Mouse (Mus musculus): Measurements from ENCODE around the gene Tex19.2.
"Not testable (repeated sequence)": the region's sequence is repeated elsewhere in the genome, so short reads cannot be mapped to it uniquely, and the experiment has no call there.

Gene Tex19.2

DNA sequence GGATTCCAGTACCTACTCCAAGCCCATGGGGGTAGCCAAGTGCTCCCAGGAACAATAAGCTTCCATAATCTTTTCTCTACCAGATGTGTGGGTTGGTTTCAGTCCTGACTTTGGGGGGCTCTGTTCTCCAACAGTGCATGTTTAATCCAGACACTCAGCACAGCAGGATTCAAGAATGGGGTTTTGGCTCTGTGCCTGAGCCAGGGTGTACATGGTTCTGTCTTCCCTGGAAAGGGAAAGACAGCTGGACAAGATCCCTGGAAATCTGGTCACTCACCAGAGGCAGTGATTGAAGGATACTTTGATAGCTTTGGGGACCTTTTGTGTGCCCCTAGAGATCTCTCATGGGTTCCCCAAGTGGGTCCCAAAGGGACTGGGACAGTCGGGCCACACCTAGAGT is 6.9 kb downstream of the Tex19.2 start:
- no peak for DNase-seq (ENCODE audit: low read depth in 2 of 2, low spot score in 2 of 2)

GRCm38 (mm10) chr11:121111051-121111450 is 7.4 kb downstream of the Tex19.2 start:
- DNase-seq (ENCODE audit: low read depth in 2 of 2, low spot score in 2 of 2): no peak

GRCm38 (mm10) chr11:121109986-121110385 is 8.5 kb downstream of the Tex19.2 start:
- no peak for DNase-seq (ENCODE audit: low read depth in 2 of 2, low spot score in 2 of 2)

DNA sequence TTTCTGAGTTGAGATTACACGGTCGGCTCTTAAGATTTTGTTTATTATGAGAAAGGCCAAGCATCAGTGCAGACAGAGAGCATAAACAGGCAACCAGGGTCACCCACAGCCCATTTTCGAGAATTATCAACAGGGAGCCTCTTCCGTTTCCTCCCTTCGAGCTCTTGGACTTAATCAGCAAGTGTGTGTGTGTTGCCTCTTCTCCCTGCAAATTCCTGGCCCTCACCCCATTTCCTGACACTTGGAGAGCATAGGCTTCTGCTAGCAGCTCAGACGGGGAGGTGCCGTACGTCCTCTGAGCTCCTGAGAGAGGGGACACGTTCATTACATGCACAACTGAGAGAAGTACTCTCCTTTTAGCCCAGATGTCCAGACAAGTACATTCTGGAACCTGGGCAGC is 10.4 kb downstream of the Tex19.2 start:
- DNase-seq (ENCODE audit: low read depth in 2 of 2, low spot score in 2 of 2): no peak

- not testable (repeated sequence) for DNase-seq (ENCODE audit: low read depth in 2 of 2, low spot score in 2 of 2)
Measured at GRCm38 (mm10) chr11:121107242-121107641, 11.2 kb downstream of the Tex19.2 start.

DNA sequence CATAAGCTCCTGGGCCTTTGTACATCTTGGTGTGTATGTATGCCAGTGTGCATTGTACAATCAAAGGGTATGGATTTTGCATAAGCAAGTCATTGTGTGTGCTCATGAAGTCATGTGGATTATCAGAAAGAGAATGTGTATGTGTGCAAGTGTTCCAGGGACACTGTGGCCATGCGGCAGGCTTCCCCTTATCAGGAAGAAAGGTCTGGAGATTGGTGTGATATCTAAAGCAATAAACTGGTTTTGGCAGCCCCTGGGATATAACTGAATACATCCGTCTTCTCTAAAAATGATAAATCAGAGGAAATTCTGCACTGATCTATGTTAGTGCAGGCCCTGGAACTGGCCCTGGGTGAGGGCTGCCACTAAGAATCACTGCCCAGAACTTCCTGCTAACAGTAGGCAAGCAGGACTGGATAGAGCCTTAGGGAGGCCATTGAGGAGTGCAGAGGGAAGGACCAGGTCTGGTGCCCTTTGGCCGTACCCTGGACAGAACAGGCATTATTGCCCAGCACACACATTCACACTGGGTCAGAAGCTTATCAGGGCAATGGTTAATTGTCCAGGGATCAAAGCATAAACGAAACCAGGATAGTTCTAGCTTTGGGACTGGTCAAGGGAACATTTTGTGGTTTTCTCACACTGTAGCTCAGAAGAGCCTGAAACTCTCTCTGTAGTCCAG is 17.2 kb downstream of the Tex19.2 start:
- DNase-seq (ENCODE audit: low read depth in 2 of 2, low spot score in 2 of 2): no peak

DNA sequence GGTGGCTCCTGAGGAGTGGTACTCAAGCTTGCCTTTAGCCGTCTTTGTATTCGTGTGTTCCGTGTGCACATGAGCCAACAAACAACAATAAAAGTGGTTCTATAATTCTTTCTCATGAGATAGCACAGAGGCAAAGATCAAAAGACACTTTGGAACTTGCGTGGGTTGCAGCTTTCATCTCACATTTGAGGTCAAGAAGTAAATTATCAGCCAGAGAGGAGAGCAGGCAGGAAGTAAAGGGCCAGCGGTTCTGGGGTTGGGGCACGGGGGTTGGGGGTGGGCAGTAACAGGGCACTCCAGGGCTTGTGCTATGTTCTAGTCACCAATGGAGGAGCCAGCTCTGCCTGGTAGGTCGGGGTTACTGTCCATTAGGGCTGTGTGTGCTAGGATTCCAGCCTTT is 17.8 kb downstream of the Tex19.2 start:
- no peak for DNase-seq (ENCODE audit: low read depth in 2 of 2, low spot score in 2 of 2)

- DNase-seq (ENCODE audit: low read depth in 2 of 2, low spot score in 2 of 2): no peak
Measured at GRCm38 (mm10) chr11:121099762-121100161, 18.7 kb downstream of the Tex19.2 start.

- no peak for DNase-seq (ENCODE audit: low read depth in 2 of 2, low spot score in 2 of 2)
Measured at GRCm38 (mm10) chr11:121092606-121093585, 25.6 kb downstream of the Tex19.2 start.

DNA sequence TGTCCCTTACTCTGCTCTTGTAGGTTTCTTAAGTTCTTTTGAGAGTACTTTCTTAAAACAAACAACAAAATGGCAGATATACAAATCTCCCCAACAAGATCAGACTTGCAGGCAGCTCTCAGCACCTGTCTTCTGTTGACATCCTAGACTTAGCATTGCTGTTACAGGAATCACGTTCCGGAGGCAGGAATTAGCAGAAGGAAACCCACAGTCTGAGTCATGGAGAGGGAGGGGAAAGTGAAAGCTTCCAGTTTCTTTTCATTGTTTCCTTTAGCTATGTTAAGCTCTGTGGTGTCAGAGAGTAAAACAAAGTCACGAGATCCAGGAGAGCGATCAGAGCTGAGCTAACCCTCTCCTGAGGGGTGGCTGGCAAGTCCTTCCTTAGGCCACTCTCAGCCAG is 27.5 kb downstream of the Tex19.2 start:
- DNase-seq (ENCODE audit: low read depth in 2 of 2, low spot score in 2 of 2): no peak

DNA sequence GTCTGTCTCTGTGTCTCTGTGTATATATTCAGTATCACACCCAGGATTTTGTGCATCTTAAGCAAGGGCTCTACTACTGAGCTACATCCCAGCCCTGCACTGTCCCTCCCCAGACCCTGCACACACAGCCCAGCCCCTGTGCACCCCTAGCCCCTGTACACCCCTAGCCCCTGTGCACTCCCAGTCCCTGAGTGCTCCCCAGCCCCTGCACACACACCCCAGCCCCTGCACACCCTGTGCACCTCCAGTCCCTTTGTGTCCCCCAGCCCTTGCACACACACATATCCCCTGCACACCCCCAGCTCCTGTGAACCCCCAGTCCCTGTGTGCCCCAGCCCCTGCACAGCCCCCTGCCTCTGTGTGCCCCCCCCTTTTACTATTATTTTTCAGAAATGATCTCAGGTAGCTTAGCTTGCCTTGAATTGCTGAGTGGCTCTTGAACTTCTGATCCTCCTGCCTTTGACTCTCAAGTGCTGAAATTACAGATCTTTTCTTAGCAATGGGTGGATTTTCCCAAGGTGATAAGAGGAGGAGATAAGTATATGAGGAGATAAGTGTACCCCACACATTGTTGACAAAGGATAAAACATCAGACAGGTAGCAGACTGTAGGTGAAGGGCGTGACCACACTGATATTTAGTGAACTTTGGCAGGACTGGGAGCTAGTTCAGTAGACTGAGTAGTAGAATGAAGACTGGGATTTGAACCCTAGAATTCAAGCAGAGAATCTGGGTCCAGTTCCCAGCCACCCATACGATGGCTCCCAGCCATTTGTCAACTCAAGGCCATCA is 28.5 kb downstream of the Tex19.2 start:
- no peak for DNase-seq (ENCODE audit: low read depth in 2 of 2, low spot score in 2 of 2)

DNA sequence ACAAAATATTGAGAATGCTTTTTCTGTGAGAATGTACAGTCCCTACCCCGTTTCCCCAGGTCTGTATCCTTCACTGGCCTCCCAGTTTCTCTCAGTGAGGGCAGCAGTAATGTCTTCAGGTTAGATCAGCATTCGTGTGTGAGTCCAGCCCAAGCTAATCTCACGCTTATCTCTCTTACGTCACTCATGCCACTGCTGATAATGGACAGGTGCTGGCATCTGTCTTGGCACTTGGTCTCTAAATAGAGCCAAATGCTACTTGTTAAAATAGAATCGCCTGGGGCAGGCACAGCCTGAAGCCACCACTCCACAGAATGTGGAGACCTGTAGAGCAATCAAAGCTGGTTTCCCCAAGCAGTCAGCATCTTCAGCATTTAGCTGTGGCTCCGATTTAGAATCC is 29.5 kb downstream of the Tex19.2 start:
- DNase-seq (ENCODE audit: low read depth in 2 of 2, low spot score in 2 of 2): no peak

GRCm38 (mm10) chr11:121086296-121086695 is 32.2 kb downstream of the Tex19.2 start:
- DNase-seq (ENCODE audit: low read depth in 2 of 2, low spot score in 2 of 2): no peak

GRCm38 (mm10) chr11:121085181-121085580 is 33.3 kb downstream of the Tex19.2 start:
- no peak for DNase-seq (ENCODE audit: low read depth in 2 of 2, low spot score in 2 of 2)

GRCm38 (mm10) chr11:121082857-121083500 is 35.5 kb downstream of the Tex19.2 start:
- peak; percentile 12 to 57 for DNase-seq (ENCODE audit: low read depth in 2 of 2, low spot score in 2 of 2)

GRCm38 (mm10) chr11:121082250-121082649 is 36.2 kb downstream of the Tex19.2 start:
- DNase-seq (ENCODE audit: low read depth in 2 of 2, low spot score in 2 of 2): no peak

DNA sequence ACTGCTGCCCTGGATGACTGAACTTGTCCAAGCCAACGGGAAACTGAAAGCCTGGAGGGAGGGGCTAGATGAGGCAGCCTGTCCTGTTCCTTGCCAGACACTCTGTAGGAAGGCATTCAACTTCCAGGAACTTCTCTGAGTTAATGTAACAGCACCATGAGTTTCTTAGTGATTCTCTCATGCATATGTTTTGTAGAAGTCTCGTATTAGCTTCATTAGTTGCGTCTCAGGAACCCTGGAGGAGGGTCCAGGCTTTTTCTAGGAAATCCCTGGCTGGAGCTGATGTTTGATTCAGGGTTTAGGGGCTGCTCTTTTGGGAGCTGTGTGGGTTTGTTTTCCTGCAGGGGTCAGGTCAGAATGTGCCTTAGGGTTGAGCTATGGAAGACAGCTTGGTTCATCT is 37.4 kb downstream of the Tex19.2 start, which contains the start of gene Sectm1a:
TSS of gene Sectm1a (minus strand) at position 101 of the 400 bp plus-strand sequence.
- no peak for DNase-seq (ENCODE audit: low read depth in 2 of 2, low spot score in 2 of 2)

DNA sequence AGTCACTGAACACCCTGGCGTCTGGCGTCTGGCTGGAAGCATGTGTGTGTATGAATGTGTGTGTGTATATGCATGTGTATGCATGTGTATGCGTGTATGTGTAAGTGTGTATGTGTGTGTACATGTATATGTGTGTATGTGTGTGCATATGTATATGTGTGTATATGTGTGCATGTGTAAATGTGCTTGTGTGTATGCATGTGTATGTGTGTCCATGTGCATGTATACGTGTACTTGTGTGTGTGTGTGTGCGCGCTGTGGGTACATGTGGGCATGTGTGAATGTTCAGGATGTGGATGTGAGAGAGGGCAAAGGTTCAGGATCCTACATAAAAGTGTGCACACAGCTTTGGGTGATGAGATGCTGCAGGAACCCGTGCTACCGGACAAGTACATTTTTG is 38.1 kb downstream of the Tex19.2 start:
- DNase-seq (ENCODE audit: low read depth in 2 of 2, low spot score in 2 of 2): no peak

- no peak for DNase-seq (ENCODE audit: low read depth in 2 of 2, low spot score in 2 of 2)
Measured at GRCm38 (mm10) chr11:121075655-121076054, 42.8 kb downstream of the Tex19.2 start.

DNA sequence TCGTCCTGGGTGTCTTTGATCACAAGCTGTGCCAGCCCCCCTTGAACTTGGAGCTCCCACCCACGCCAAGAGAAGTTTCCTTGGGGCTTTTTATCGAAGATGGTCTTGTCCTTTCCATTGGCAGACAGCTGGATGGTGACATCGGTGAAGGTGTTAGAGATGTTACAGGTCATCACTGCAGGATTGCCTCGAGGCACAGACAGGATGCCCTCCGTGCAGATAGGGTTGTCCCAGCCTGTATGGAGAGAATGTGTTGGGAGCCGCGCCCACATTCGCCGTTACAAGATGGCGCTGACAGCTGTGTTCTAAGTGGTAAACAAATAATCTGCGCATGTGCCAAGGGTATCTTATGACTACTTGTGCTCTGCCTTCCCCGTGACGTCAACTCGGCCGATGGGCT is 48.8 kb downstream of the Tex19.2 start:
- DNase-seq (ENCODE audit: low read depth in 2 of 2, low spot score in 2 of 2): not testable (repeated sequence)

GRCm38 (mm10) chr11:121067895-121068294 is 50.6 kb downstream of the Tex19.2 start:
- DNase-seq (ENCODE audit: low read depth in 2 of 2, low spot score in 2 of 2): no peak
